Mouse (Mus musculus) adrenal gland, postnatal 4 days (tissue): ENCODE measurements around the gene Htra1. TPM values are rescaled to one million over a fixed set of nuclear protein-coding genes. Genes with fewer than 3 reads are reported as not detected.

Experiments used
- DNase-seq, 2 experiments: peaks; one replicate each; pipeline ENCODE4 v3.0.0; 2021 to 2022; ENCODE audit warnings: low spot score in 2 of 2, mixed read lengths in 2 of 2
- total RNA-seq, 2 experiments: library from RNA; stranded (reverse); gene quantifications; 2 replicates each; pipeline ENCODE4 v1.2.3; 2021

Gene Htra1
- total RNA-seq, 2 experiments from 2014 or later = 52.9 to 66.2 TPM

DNA sequence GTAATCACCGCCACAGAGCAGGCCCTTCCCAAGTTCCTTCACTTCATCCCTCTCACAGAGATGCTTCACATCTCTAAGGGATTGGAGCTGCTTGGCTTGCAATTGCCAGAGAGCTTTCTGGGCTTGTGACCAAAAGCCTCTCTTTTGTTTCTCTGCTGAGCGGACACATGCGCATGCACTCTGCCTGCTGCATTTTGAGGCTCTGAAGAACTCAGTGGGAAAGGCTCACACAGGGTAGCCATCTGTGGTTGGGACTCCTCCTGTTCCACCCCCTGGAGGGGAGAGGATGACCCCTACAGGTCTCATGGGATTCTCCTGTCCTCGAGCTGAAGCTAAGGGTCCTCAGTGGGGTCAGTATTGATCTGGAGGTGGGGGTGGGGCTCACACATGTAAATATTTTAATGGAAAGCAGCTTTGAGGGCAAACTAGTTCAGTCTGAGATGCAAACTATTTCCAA is 30.0 kb downstream of the Htra1 start:
- no peak for DNase-seq

DNA sequence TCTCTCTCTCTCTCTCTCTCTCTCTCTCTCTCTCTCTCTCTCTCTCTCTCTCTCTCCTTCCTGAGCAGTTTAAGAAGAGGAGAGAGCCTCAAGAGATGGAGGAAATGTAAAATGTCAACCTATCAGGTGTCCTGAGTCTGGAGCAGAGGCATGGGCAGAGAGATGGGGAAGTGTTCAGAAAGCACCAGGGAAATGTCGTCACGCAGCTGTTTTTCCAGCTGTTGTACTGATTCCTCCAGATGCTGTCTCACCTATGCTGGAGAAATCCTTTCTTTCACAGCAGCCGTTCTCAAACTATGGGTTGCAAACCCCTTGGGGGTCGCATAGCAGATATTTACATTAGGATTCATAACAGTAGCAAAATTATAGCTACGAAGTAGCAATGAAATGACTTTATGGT is 30.5 kb downstream of the Htra1 start:
- no peak for DNase-seq

DNA sequence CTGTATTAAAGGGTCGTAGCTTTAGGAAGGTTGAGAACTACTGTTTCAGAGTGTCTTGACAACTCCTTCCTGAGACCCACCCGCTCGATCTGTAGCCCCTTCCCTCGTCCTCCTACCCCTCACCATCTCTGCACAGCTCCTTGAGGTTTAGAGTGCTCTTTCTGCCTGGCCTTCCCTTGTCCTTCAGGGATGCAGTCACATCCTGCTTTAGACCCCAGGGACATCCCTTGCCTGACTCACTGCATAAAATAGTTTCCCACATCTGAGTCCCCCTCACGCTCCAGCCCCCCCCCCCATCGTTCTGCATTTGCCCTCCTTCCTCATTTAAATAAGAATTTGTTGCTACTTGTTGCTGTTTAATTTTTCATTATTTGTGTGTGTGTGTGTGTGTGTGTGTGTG is 31.0 kb downstream of the Htra1 start:
- no peak for DNase-seq

DNA sequence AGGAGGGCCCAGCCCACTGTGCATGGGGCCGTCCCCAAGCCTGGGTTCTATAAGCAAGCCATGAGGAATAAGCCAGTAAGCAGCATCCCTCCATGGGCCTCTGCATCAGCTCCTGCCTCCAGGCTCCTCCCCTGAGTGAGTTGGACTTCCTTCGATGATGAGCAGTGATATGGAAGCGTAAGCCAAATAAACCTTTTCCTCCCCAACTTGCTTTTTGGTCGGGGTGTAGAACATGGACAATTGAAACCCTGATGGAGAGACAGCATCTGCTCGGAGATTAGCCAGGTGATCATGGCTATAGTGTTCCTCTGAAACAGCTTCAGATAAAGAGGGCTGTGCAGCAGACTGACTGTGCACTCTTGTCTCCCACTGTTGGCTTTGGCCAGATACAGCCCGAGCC is 32.0 kb downstream of the Htra1 start:
- no peak for DNase-seq

DNA sequence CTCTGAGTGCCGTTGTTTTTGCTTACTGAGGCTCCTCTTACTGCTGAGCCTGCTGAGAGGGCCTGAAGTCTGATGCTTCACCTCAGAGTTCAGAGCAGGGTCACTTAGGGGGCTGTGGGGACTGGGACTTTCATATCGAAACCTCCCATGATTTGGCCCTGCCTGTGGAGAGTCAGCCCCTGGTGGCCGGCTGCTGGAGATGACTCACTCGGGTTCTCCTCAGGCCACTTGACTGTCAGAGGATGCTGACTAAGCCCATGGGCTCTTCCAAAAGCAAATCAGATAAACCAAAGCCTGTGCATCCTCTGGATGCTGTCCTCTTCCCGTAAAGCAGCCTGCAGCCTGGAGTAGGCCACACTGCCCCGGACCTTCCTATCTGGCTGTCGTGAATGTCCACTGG is 32.6 kb downstream of the Htra1 start:
- DNase-seq = no peak

DNA sequence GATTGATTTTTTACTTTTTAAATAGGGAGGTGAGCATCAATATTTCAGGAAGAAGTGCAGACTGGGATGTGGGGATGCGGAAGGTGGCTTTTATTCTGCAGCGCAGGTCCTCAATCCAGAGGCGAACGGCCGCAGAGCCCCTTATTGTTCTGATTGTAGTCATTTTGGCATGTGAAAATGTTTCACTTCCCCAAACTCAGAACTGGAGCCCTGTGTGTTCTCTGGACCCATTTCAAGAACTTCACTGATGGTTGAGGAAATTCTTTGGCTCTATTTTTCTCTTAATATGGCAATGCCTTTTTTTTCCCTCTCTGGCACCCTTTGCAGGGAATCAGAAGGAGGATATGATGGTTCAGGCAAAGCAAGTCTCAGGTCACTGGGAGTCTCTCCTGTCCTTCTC is 33.2 kb downstream of the Htra1 start:
- no peak for DNase-seq

DNA sequence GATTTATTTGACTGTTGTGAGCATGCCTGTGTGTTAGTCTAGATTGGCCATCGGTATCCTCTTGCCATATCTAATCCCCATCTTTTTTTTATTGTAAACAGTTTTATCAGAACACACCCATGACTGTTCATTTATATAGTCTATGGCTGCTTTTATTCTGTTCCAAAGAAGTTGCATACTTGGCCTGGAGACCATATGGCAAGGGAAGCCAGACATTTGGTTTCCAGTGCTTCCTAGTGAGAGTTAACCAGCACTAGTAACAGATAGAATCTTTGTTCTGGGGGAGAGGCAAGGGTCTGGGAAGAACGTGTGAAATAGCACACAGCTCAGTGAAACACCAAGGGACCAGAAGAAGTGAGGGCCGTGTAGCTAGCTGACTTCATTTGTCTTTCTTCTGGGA is 33.6 kb downstream of the Htra1 start:
- DNase-seq = no peak

DNA sequence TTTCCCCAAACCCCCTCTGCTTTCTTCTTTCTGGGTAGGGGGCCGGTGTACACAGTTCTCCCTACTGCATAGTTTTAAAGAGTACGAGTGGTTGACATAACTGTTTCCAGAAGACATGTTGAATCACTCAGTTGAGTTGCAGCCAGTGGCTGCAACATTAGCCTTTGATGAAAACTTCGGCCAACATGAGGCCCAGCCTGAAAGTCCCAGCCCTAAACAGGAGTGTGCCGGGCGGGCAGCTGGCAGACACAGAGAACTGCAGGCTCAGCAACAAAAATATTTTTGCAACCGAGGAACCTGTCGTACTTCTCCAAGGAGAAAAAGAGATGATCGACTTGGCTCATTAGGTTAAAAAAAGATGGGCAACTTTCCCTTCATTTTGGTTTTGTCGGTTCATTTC is 36.9 kb downstream of the Htra1 start:
- no peak for DNase-seq

DNA sequence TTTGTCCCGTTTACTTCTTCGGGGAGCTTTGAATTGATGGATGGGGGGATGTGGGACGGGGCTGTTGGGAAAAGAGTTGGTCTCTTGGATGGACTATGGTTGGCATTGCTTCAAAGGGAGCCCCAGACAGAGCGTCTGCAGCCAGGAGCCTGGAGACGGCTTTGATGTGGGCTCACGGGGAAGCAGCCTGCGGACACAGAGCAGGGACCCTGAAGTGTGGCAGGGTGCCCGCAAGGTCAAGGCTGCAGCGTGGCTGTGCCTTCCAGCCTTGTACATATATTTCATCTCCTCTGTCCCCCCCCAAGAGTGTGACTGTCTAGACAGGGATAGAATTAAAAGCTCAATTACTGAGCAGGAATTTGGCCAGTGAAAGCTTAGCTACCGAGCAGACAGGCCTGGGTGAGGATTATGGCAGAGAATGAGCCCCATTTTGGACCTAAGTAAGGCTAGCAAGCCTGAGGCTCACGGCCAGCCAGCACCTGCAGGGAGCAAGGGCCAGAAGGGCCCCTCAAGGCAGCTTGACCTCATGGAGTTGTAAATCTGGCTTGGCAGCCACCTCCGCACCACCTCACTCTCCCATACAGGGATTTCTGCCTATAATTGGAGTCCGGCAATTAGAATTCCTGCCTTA is 40.5 kb downstream of the Htra1 start:
- peak in 1 of 2 experiments; percentile 22 for DNase-seq

DNA sequence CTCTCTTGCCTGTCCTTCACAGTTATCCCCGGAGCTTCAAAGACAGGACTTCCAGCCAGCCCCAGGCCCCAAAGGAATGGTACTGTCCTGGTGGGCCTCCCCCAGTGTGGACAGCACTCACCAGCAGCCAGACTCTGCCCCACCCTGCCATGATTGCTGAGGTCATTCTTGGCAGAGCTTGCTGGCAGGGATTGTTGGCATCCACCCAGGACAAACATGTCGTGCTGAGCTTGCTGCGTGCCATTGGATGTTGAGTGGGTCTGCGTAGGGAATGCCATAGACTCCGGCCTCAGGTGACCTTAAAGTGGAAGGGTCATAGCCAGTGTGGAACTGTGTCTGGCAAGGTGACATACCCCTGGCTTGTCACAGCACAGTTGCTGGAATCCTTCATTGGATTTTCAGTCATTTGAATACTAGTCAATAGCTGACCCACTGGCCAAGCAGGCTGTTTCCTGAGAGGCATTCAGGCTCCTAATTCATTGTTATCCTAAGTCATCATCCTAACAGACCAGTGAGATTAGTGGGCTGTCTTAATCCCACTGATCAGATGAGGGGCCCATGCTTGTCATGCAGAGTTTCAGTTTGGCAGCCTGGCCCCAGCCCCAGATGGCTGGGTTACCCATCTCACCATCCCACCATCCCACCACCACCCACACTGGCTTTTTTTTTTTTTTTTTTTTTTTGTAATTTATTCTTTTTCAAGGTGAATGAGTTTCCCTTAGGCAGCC is 42.0 kb downstream of the Htra1 start:
- peak; percentile 36 to 76 for DNase-seq

DNA sequence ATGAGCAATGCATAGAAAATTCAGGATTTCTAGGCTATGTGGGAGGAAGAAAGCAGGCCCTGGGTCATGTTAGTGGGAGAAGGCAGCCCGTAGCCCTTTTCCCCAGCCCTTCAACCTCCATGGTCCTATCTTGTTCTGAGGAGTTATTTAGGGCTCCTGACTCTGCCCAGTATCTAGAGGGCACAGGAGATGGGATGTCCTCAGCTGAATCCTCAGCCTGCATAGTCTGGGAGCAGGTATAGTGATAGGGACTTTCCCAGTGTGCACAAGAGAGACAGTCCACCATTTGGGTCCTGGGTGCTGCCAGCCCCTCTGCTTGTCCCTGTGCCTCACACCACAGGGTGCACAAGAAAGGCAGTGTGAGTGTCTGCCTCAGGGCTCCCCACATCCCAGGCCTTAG is 42.6 kb downstream of the Htra1 start:
- DNase-seq = no peak

DNA sequence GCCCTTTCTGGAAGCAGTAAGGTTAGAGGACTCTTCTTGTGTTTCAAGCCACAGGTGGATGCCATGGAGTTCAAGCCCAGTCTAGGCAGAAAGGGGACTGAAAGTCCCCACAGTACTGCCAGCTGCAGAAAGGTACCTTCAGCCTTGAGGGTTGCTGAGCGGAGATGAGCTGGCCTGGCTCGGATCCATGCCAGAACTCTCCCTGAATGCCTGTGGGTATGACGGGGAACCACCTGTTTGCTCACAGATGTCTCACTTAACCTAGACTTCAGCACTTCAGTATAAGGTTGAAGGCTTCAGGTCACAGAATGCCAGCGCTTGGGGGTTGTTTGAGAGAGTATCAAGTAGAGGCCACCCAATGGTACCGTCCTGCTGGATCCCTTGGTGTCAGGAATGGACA is 44.2 kb downstream of the Htra1 start:
- no peak for DNase-seq

DNA sequence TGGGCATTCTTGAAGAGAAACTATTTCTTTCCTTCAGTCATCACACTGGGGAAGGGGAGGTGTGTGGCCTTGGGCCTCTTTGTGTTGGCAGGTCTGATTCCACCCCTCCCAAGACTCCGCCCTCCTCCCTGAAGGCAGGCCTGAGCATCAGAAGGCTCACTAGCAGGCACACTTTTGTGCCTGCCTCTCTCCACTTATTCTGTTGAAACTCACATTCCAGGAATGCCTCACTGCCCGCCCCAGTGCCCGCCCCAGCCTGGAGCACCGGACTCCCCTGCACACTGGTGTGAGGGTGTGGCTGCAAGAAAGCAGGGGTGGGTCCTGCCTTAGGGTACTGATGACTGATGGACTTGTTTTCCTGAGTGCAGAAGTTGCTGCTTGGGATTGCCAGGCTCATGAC is 46.5 kb downstream of the Htra1 start:
- no peak for DNase-seq

DNA sequence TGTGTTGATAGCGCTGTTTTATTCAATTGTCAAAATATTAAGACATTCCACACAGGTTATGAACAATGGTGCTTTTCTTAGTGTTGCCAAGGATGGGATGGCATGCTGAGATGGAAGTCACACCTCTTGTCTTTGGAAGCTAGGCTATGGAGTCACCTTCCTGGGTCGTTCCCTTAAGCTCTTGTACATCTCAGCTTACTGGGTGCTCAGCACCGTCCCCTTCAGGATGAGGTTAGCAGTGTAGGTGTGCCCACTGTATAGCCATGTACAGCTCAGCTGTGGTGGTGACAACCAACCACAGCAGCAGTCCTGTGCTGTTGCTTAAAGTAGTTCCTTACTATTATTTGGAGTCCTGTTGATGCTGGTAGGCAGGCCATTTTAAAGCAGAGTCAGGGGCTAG is 47.0 kb downstream of the Htra1 start:
- DNase-seq = no peak

DNA sequence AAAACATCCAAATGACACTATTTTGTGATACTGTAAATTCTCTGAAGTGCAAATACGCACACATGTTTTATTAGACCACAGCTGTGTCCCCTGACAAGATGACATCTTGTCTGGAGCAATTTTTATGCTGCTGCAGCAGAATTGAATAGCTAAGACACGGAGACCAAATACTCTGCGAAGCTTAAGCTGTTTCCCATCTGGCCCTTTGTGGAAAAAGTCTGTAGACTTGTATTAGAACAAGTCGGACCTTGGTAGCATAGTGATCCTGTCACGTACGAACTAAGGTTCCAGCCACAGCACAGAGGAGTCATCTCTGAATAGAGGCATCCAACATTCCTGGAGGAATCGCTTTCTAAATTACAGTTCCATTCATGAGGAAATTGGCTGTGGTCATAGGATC is 48.4 kb downstream of the Htra1 start:
- DNase-seq = no peak

DNA sequence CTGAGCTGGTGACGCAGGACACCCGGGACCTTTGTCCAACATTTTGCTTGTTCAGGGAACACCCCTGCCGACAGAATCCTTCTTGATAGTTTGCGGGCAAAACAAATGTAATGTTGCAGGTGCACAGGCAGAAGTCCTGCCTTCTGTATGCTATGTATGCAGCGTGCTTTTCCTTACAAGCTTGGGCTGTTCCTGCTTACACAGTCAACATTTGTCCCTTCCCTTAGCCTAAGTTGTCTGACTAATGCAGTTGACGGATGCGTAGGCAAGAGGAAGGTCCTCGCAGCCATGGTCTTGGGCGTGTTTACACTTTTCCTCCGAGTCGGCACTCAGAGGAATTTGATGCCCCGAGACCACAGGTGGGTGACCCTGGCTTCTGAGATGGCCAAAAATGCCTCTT is 49.3 kb downstream of the Htra1 start:
- no peak for DNase-seq

DNA sequence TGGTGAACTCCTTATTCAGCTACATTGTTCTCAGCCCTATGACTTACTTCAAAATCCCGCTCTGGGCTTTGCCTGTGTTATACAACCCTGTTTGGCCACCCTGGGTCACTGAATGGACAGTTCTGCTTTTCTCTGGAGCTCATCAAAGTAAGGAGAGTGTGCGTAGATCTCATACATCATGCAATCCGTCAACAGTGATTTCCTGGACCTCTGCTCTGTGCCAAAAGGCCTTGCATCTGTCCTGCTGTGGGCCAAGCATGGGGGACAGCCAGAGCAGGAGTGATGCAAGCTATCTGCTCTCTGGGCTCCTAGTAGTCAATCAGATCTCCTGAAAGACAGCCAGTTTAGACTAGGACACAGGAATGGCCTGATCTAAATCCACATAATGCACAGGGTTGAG is 49.8 kb downstream of the Htra1 start:
- no peak for DNase-seq

DNA sequence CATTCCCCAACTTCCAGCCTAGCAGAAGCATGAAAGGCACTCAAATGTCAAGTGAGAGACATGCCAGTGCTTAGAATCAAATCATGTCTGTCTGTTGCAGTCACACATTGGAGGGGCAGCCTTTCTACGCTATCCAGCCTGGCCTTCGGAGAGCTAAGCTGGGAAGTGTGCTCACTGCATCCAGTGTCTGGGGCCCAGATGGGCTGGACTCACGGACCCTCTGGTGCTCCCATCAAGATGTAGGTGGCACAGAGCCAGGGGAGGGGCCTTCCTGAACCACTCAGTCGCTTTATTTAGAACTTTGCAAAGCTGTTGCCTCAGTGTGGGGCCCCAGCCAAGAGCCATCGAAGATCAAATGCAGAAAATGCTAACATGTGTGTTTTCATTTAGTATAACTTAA is 52.2 kb downstream of the Htra1 start:
- DNase-seq = no peak

DNA sequence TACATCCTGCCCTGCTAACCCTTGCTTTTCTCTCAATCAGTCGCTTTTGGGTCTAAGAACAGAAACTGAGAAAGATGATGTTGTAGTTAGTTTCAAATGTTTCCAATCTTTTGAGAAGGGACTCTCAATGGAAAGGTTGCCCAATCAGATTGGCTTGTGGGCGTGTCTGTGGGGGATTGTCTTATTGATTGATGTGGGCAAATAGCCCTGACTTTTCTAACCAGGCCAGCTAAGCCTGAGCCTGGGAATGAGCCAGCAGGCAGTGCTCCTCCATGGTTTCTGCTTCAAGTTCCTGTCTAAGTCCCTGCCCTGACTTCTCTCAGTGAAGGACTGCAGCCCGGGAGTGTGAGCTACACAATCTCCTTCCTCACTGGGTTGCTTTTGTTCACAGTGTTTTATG is 53.5 kb downstream of the Htra1 start:
- DNase-seq = no peak

DNA sequence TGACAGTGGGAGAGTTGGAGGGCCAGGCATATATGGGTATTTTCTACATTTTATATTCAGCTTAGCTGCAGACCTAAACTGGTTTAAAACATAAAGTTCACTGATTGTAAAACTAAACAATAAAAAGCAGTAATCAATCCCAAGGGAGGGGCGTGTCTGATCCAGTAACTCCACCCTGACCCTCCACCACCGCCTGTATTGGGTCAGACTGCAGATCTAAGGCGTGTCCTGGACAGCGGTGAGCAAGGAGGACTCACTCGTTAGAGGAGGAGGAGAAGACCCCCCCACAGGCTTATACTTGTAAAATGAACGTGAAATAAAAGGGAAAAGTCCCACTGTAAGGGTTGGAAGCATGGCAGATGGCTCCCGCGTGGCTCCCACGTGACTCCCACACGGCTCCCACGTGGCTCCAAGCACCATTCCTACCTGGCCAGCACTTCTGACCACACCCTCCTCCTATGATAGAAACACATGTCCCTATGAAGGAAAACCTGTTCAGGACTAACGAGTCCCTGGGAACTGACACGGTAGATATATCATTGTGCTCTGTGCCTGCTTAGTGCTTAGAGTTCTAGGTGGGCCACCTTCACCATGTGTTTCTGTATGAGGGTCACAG is 55.4 kb downstream of the Htra1 start:
- no peak for DNase-seq

DNA sequence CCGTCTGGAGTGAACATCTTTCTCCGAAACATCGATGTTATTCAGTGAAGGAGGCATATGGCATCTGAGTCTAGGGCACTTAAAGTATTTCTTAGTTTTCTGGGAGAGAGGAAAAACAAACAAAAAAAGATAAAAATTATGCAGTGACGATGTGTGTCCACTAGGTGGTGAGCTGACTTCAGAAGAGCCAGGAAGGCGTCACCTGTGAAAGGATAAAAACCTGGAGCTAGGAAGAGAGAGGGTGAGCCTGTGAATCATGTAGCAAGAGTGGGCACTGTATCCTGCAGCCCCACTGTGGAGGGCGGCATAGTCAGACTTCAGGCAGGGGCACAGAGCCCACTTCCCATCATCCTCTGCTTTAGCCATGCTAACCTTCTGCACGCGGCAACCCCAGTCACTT is 58.0 kb downstream of the Htra1 start:
- no peak for DNase-seq

DNA sequence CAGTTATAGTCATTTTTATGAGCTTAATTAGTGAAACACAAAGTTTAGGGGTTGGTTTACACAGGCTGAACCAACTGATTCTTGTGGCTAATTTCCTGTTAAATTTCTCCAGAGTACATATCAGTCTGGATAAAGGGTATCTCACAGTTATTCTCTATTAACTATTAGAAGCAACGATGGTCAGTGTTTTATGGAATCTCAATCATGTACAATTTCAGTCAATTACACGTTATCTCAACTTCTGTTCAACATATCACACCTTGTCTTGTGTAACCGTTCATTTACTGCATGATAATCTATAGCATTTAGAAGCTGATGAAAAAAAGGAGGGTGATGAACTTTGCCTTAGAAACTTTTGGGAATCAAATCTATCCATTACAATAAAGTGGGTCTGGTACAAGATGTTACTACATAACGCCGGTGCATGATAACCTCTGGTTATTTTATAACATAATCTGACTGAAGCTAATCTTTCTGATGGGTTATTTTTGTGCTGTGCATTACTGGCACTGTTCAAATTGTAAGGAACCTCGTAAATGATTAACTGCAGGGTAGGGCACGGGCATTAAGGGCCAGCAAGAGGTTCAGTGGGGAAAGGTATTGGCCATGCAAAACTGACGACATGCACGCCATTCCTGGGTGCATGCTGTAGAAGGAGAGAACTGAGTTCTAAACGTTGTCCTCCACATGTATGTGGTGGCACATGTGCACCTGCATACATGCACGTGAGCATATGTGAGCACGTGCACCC is 66.2 kb downstream of the Htra1 start:
- DNase-seq = no peak
